14 mouse cellular contexts compared by ENCODE assay signal in genomic region chr4:94017702-94018101, GRCm38 (mm10).
DNase-seq lines count a peak whose midpoint lies in the region; ATAC-seq lines count a peak whose summit lies in the region.
"Had no signal": no experiment of that assay in that cellular context is flagged by ENCODE, and none has a peak within 500 bp of the region (broad histone marks: within the 10 kb centered on the region; RNA-seq: fewer than 3 reads in every experiment).

No protein-coding gene starts in this region.

- no peaks in the 10 kb centered on the region for H3K27me3 ChIP-seq in intestine, embryonic 16.5 days (replicated peaks; ENCODE audit: control insufficient read depth, insufficient read depth, low read length)
- H3K27me3 ChIP-seq: heart, embryonic 12.5 days had no signal

- H3K4me1 ChIP-seq in intestine, embryonic 16.5 days (ENCODE audit: control insufficient read depth, insufficient read depth, low read length), result no peaks in the 10 kb centered on the region
- H3K4me1 ChIP-seq: heart, embryonic 12.5 days; hindbrain, embryonic 10.5 days had no signal

- DNase-seq in NIH3T3 (ENCODE audit: low read depth), result peak; percentile 29
- peak; percentile 5 to 17 for DNase-seq in frontal cortex, postnatal 10 days (ENCODE audit: low spot score in 2 of 2)
- peak; percentile 71 for DNase-seq in layer of hippocampus, adult 9-11 months
- no peak for DNase-seq in lung, postnatal 10 days
- DNase-seq in c-Kit-positive CD71-positive TER-119-positive erythroid progenitor cells, embryonic 14.5 days (ENCODE audit: low spot score), result no peak
- DNase-seq in testis, postnatal 10 days (ENCODE audit: low spot score), result no peak
- DNase-seq: cerebellum, adult 18-20 months; embryo, embryonic 11 days; lung, embryonic 14.5 days had no signal

- H3K9me3 ChIP-seq in intestine, embryonic 16.5 days (ENCODE audit: control insufficient read depth, low read length), result no peaks in the 10 kb centered on the region
- H3K9me3 ChIP-seq: heart, embryonic 12.5 days; hindbrain, embryonic 10.5 days had no signal

- H3K36me3 ChIP-seq in intestine, embryonic 16.5 days (ENCODE audit: control insufficient read depth, insufficient read depth, low read length), result no peaks in the 10 kb centered on the region
- H3K36me3 ChIP-seq: heart, embryonic 12.5 days; hindbrain, embryonic 10.5 days had no signal

- ATAC-seq in megakaryocyte progenitor cell, adult 5-6 weeks (replicated peaks; ENCODE audit: poor library complexity), result peak; percentile 63
- no peak for ATAC-seq in intestine, embryonic 16.5 days
- ATAC-seq: activated CD4-positive, CD25-positive, alpha-beta regulatory T cell, adult 4 months had no signal

- no peak overlapping the region for H3K9ac ChIP-seq in intestine, embryonic 16.5 days (ENCODE audit: low read depth, low read length)
- H3K9ac ChIP-seq: heart, embryonic 12.5 days; lung, embryonic 14.5 days had no signal

- WGBS in intestine, embryonic 16.5 days, result 81% methylated on average over 3 of the region's 3 CpGs

- no peak overlapping the region for H3K27ac ChIP-seq in intestine, embryonic 16.5 days (ENCODE audit: low read length)
- H3K27ac ChIP-seq: hindbrain, embryonic 10.5 days had no signal

- H3K4me2 ChIP-seq in intestine, embryonic 16.5 days (ENCODE audit: low read depth, low read length), result no peak overlapping the region
- H3K4me2 ChIP-seq: heart, embryonic 12.5 days; lung, embryonic 14.5 days had no signal

- no peak overlapping the region for H3K4me3 ChIP-seq in intestine, embryonic 16.5 days (ENCODE audit: low read length)
- H3K4me3 ChIP-seq: heart, embryonic 12.5 days; hindbrain, embryonic 10.5 days had no signal

Comparison
In these comparisons a context has a peak if more than half of its experiments do, and no peak if none do; other contexts are left out.
1. DNase-seq: peak in NIH3T3 (single experiment), frontal cortex, postnatal 10 days (2 of 2) and layer of hippocampus, adult 9-11 months (single experiment); none in lung, postnatal 10 days (single experiment), c-Kit-positive CD71-positive TER-119-positive erythroid progenitor cells, embryonic 14.5 days (single experiment) and testis, postnatal 10 days (single experiment).